Mouse (Mus musculus) testis, adult 2 months (tissue): ENCODE data around the gene Tpst1.

Experiments
- CTCF ChIP-seq: fragments of 200-500 bp; IDR thresholded peaks from 2 replicates; pipeline ENCODE4 v1.5.1; 2012; ENCODE audit warnings: low read depth, mild to moderate bottlenecking, inconsistent platforms, low read length, moderate library complexity; ENCODE audit not compliant: control insufficient read depth, insufficient read depth, insufficient replicate concordance
- POLR2A ChIP-seq: fragments of 200-500 bp; IDR thresholded peaks from 2 replicates; pipeline ENCODE4 v1.6.1; 2012; ENCODE audit warnings: low read depth, mild to moderate bottlenecking, inconsistent platforms, low read length, moderate library complexity; ENCODE audit not compliant: control insufficient read depth

DNA sequence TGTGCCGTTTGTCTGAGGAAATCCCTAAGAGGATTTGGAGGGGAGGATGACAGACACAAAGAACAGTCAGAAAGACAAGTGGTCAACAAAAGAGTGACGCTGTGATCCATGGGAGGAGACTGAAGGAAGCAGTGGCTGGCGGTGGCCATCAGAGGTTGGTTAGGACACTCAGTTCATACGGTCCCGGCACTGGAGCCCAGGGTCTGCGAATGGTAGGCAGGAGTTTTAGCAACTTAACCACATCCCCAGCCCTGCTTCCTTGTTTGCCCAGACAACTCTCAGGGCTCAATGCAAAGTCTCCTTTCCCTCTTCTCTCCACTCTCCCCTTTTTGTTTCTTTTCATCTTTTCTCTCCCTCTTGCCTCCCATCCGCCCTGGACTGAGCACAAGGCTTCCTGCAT lies 27.0 kb upstream of the Tpst1 start:
- no peak for TF ChIP-seq CTCF
- TF ChIP-seq POLR2A, result no peak
